Mouse (Mus musculus) megakaryocyte, embryonic 14.5 days (primary cell): ENCODE measurements around the gene Sardh.

Experiments
- FLI1 ChIP-seq: IDR thresholded peaks from 2 replicates; pipeline ENCODE4 v1.6.1; 2012; ENCODE audit warnings: low read length, inconsistent platforms, mixed read lengths
- GATA1 ChIP-seq: IDR thresholded peaks from 3 replicates; pipeline ENCODE4 v1.6.1; 2012; ENCODE audit warnings: mixed read lengths, low read length, inconsistent platforms, borderline replicate concordance

GRCm38 (mm10) chr2:27210676-27211210 lies 37.4 kb downstream of the Sardh start:
- TF ChIP-seq GATA1 (no peak), FLI1 (no peak)
